Mouse (Mus musculus) B cell, adult 67 days (primary cell): ENCODE data around the gene Tmc3. TPM values are rescaled to one million over a fixed set of nuclear protein-coding genes. Genes with fewer than 3 reads are reported as not detected.

ENCODE experiments used
- total RNA-seq, 2 experiments: library from RNA; stranded (reverse); gene quantifications; 4 replicates each; pipeline ENCODE4 v1.2.4; 2023

Tmc3 gene
- total RNA-seq: not detected

DNA sequence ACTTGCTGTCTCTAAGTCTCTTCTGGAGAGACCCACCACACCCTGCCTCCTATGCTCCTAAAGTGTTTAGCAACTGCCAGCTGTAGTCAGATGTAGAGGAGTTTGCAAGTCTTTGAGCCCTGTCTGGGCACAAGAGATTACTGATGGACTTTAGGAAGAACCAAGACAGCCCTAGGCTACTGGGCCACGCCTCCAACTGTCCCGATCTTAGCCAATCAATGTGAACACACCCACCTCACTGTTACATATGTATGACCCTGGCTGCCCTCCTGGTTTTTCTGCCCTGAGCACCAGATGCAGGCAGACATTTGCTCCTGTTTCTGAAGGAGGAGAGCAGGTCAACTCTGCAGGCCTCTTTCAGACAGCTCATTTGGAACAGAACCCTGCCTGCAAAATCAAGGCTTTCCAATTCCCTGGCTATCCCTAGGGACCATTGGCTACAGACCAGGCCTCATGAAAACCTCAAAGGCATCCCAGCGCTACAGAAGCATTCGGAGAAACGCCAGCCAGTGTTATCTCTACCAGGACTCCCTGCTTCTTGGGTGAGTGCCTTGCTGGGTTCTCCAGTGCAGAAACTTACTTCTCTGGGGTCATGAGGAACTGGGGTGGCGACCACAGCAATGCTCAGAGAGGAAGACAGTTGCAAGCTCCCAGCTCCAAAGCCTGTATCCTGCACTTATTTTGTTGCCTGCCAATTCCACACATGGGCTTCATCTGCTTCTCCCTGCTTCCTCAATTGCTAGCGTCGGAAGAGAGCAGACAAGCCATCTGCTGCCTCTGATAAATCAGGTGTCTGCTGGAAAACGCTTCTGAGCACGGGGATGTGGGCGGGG is at the start of gene Tmc3:
Gene Tmc3 (plus strand): TSS at position 289 of the 833 bp plus-strand sequence.

DNA sequence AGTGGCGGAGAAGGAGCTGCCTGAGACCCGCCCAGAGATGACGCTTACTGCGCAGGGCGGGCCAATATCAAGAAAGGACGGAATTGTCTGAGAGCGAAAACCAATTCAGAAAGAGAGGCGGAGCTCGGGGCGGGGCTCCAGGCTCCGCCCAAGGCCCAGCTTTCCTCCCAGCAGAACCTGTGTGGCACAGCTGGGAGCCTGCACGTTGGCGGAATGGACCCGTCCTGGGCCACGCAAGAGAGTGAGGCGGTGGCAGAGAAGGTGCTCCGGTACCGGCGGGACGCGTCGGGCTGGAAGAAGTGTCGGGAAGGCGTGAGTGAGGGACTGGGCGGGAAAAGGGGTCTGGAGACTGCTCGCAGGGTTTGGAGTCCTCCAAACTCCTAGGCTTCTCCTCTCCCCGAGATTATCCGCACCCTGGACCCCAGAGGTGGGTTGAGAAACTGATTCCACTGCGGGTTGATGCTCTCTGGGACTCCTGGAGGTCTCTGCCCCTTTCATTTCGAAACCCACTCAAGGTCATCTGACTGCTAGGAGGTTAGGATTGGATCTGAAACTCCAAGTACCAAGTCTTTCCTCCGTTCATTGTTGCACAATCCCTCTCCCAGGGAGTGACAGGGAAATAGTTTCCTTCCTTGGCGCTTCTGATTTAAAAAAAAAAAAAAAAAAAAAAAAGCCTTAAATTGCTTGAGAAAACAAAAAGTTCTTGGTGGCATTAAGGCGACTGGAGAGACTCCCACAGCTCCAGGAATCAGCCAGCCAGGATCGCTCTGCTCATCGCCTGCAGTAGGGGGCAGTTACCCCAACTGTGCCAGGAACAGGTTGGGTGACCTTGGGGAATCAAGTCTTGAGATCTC is 47.3 kb downstream of the Tmc3 start, which contains the start of gene Stard5:
Gene Stard5 (plus strand): TSS at position 132 of the 854 bp plus-strand sequence.

Other genes with a start within 250 kb of the Tmc3 start
- gene Stard5, start 47.0 kb downstream of the Tmc3 start, total RNA-seq: 10 to 100 TPM; 42.8 to 44.1 TPM
- 100 to 1,000 TPM; 236 to 269 TPM for gene Il16, start 160.8 kb downstream of the Tmc3 start, total RNA-seq
- not detected for gene Cfap161, start 210.0 kb downstream of the Tmc3 start, total RNA-seq